Mouse (Mus musculus): Measurements from ENCODE around the gene Nmnat2.
A peak's percentile ranks its signal among the peaks of the same experiment; 100 is the strongest.

Nmnat2 gene

DNA sequence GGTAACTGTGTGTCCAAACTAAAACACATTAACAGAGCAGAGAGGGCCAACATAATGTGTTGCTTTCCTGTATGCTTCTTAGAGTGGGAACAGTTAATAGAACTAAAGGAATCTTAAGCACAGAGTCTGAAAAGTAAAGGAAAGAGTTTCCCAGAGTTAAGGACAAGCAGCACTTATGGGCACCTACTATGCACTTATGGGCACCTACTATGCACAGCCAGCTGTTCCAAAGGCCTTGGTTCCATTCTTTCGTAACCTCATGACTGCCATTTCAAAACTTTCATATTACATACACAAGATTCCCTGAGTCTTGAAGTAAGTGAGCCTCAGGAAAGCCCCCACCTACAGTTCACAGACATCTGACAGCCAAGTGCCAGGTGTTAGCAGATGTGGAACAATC lies 64.3 kb downstream of the Nmnat2 start:
- no peak for DNase-seq (ENCODE audit: low read depth, low spot score)

DNA sequence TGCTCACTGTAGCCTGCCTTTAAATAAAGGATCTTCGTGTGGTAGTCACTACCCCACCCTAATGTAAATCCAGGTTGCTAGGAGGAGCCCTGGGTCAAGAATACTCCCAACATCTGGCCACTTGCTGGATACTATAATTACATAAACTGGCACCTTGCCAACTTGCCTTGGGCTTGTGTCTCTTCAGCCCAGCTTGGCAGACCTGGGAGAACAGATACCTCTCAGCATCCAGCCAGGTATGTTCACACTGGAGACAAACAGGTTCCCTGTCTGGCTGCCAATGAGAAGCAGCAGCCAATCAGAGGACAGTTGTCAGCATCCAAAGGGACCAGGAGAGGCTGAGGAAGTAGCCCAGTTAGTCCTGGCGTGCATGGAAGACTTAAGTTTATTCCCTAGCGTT lies 64.8 kb downstream of the Nmnat2 start:
- DNase-seq (ENCODE audit: low read depth, low spot score): no peak

DNA sequence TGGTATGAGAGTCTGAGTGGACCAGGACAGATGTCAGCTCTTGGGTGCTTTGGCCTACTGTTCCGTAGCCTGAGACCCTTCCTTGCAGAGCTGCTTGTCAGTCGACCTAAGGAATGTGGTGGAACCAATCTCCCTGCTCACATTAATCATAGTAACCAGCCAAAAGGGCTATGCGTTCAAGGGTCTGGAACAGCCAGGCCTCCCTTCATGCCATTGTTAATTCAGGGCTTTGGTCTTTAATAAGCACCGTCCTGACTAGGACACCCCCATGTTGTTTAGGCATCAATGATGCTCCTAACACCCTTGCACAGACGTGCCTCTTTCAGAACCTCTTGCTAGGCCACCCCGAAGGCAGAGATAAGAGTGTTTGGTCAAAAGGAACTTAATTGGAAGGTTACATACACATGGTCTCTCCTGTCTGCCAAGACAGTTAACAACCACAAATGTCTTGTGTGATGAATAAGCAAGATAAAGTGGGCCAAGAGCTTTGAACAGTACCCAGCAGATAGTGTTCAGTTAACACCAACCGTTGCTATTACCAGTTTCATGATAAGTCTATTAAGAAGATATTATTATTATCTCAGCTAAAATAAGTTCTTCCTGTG lies 66.3 kb downstream of the Nmnat2 start:
- DNase-seq (ENCODE audit: low read depth, low spot score): no peak

DNA sequence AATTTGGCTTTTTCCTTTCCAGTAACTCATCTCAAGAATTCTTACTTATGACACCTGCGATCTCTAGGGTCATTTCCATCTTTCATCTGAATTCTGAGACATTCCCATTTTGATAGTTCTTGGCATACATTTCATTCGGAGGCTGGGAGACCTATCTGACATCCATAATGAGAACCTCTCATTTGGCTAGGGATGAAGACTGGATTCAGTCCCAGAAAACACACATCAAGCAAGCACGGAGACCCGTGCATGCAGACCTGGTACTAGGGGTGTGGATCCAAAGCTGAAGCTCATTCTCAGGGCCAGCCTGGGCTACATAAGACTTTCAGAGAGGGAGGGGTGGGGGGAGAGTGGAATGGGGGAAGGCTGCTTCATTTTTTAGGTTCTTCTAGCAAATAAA lies 68.2 kb downstream of the Nmnat2 start:
- no peak for DNase-seq (ENCODE audit: low read depth, low spot score)

DNA sequence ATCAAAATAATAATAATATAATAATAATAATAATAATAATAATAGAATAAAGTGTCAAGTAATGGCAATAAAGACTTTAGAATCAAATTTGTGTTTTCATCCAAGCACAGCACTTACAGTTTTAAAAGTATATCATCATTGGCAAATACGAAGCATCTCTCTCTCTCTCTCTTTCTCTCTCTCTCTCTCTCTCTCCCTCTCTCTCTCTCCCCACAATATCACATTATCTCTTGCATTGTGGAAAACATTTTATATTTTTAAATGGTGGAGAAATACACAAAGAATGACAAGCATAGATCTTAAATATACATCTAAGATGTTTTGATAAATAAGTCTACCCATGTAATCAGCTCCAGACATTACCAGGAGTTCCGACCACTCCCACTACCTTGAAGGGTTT lies 69.1 kb downstream of the Nmnat2 start:
- DNase-seq (ENCODE audit: low read depth, low spot score): no peak

DNA sequence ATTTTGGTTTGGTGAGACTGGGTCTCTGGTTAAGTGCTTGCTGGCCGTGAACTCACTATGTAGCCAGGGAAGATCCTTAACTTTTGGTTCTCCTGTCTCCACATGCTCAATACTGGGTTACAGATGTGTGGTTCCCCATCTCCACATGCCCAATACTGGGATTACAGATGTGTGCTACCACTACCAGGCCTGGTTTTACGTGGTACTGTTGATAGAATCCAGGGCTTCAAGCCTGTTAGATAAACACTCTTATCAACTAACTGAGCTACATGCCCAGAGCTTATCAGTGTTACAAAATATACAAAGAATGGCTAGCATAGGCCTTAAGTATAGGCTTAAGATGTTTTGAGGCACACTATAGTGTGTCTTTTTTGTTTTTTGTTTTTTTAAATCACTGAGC lies 69.7 kb downstream of the Nmnat2 start:
- no peak for DNase-seq (ENCODE audit: low read depth, low spot score)

DNA sequence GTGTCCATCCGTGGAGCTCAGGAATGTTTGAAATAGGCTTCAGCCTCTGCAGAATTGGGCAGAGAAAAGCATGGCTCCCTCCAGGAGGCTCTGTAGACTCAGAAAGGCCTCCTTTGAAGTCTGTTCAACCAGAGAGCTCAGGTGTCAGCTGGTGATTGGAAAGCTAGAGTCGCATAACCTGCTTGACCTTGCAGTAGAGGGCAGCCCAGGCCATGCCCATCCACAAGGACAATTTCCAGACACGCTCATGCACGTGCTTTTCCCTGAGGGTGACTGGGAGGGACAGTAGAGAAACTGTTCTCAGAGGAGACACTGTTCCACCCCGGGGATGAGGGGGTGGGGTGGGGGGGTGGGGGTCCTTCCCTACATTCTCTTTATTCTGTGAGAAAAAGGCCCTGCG lies 76.6 kb downstream of the Nmnat2 start:
- DNase-seq (ENCODE audit: low read depth, low spot score): peak; percentile 86

DNA sequence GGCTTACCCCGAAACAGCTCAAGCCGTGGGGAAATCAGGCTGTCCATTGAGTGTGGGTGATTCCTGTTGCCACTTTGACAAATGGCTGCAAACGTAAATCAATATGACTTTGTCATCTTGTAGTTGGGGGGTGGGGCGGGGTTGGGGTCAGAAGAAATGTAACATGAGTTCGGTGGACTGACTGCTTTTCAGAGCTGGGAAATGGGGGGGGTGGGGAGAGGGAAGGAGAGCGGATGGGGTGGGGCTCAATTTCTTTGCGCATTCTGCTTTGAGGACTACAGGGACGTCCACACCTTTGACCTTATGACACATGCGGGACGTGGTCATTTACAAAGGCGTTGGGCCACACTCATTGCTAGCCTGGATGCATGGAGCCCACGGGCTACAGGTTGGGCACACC lies 77.2 kb downstream of the Nmnat2 start:
- peak; percentile 56 for DNase-seq (ENCODE audit: low read depth, low spot score)

DNA sequence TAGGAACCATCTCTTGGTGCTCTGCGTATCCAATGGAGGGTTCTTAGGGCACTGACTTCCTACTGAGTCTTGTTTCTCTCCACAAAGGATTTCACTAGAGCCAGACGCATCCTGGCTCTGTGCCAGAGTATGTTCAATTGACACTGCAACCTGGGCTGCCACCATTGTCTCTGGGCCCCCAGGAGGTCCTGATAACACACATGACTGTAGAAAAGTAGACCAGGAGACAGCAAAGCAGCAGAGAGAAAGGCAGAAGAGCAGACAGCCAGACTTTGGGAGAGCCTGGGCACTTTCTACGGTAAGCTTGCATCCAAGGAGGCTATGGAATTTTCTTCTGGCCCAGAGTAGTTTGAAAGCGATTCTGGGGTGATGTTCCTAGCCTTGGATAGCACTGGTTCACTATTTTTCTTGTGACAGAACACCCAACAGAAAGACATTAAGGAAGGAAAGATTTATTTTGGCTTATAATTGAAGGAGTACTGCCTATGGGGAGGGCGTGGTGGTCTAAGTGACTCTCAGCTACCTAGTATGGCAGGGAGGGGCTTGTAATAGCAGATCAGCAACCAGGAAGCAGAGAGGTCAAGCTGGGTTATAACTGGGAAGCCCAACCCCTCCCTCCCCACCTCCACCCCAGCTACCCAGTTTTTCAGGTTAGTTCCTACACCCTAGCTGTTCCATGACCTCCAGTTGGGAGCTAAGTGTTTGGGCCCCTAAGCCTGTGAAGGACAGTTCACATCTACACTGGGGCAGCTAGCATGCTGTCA lies 78.5 kb downstream of the Nmnat2 start:
- peak; percentile 93 for DNase-seq (ENCODE audit: low read depth, low spot score)

DNA sequence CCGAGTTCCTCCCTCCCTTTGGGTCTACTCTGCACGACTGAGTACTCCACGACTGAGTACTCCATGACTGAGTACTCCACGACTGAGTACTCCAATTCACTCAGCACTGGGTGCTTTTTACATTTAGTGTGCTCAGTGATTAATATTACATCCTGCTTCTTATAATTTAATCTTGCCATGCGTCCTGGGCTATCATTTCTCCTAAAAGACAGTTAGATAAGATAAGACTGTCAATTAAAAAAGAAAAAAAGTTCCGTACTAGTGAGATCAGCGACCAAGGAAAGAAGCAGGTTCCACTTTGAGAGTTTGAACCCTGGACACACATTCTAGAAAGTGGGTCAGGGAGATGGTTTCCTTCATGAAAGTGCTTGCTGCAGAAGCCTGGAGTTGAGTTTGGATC lies 79.3 kb downstream of the Nmnat2 start:
- DNase-seq (ENCODE audit: low read depth, low spot score): no peak

DNA sequence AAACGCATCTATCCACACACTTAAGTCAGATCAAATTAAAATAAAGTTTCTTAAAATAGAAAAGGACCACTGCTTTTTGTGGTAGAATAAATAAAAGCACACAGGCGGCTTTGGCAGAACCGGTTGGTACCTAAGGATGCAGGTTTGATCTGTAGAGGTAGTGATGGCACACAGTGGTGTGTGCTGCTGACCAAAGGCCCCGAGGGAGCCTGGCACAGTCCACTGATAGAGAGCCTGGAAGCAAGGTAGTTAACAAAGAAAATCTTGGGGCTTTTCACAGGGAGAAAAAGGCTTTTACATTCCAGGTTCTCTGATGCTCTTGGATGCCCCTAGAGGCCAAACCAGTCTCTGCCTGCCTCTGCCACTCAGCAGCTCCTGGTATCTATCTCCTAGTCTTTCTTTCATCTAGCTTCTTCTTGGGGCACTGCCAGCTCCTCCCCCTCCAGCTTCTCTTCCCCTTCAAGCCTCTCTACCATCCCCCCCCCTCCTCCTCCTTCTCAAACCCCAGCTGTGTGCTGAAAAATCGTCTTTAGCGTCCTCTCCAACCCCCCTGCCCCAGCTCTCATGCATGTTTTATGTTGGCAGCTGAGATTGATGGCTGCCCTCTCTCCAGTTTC lies 80.6 kb downstream of the Nmnat2 start:
- DNase-seq (ENCODE audit: low read depth, low spot score): peak; percentile 82

DNA sequence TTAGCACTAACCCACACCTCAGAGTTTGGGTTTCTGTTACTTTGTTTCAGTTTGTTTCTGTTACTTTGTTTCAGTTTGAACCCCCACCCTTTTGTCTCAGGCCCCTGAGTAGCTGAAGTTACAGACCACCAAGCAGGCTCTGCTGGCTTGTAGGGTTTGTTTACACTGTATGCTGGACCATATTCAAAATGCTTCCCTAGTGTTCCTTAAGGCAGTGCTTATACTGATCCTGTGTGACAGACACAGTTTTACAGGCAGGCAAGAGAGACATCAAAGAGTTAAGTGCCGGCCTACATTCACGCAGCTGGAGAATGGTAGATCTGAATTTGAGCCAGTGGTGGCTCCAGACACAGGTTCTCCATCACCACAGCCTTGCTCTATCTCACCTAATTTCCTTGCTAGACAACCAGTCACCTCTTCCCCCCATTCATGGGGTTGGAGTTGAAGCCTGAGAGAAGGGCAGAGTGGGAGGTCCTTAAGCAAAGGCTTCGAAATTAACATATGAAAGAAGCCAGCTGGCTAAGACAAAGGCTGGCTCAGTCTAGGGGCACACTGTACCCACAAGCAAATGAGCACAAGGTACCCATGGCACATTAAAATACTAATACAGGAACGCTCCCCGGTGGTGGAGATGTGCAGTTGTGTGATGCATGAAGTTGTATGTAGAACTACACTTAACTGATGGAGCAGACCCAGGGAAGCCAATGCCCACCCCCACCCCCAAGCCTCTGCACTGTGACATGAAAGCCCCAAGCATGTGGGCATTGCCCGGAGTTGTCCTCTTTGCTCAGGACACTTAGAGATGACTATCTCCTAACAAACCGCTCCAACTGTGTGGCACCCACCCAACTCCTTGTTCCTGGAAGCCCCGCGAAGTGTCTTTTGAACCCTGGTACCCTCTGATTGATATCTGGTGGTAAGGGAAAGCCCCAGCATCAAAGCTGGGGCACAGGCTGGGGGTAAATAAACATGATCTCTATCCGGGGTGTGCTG lies 82.9 kb downstream of the Nmnat2 start:
- peak; percentile 66 for DNase-seq (ENCODE audit: low read depth, low spot score)

DNA sequence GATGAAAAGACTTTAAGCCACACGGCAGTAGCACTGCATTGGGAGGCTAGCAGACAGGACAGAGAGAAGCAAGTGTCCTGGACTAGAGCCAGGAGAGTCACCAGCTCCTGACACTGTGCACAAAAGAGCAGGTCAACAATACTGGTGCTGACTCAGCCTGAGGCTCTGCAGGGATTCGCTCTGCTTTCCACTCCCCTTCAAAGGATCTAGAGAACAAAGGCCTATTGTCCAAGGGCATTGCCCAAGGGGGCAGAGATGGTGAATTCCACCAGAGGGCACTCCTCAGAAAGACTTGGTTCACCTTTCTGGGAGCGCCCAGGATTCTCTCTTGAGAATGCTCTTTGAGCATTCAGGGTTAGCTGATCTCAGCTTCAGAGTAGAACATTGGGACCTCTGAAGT lies 85.3 kb downstream of the Nmnat2 start:
- peak; percentile 96 for DNase-seq (ENCODE audit: low read depth, low spot score)

DNA sequence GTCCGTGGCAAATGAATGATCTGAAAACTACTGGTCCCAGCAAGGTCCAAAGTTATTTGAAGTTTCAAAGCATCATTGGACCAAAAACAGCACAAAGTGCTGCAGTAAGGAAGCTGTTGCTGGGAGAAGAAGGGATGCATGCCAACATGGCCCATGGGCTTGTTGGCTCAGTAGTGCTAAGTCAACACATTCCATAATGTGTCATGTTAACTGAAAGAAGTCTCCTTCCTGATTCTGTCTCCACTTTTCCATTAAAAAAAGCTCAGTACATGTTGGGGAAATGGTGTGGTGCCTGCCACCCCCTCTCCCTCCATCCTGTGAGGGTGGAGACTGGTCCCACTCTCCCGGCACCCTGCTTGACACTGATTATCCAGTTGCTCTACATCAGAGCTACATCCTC lies 86.3 kb downstream of the Nmnat2 start:
- DNase-seq (ENCODE audit: low read depth, low spot score): no peak

DNA sequence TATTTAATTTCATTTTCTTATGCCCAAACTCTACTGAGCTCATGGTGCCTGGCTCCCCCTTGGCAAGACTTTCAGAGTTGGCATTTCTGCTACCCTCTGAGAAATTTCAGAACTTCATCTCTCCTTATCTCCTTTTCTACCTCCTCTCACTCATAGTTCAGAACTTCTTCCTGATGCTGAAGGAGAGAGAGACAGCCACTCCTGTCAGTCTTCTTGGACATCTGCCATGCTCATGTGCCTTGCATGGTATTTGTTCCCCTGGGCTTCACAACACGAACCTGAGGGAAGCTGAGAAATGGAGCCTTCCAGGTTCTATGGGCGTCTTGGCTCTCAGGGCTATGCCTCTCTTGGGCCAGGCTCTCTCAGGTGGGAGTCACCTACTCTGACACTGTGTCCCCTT lies 87.5 kb downstream of the Nmnat2 start:
- DNase-seq (ENCODE audit: low read depth, low spot score): no peak

DNA sequence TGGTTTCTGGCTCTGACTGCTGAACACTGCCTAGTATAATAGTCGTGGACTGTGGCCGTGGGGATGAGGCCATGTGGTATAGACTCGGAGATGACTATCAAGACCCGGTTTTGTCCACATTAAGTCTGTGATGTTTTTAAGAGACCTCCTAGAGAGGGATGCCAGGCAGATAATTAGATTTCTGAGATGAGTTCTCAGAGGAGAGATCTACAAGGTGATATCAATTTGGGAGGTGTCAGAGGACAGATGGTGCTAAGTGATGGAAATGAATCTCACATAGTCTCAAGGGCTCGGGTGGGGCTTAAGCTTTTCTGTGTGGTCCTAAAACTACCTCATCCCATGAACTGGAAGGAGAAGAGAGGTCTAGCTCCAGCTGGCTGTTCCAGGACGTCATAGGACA lies 88.5 kb downstream of the Nmnat2 start:
- no peak for DNase-seq (ENCODE audit: low read depth, low spot score)

DNA sequence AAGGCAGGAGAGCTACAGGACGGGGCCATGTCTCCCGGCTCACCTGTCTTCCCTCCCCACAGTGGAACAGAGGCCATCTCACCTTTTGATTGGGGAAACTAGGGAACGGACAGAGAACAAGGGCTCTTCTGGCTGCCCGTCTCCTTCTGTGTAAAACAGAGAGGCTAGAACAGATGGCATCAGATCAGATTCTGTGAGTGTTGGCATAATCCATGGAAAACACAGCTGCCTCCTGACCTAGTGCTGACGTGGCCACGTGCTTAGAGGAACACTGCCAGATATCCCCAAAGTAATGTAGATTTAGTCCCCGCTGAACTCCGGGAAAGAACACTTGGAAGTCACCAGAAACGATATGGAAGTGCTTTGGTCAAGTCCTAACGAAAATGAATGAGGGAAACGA lies 90.6 kb downstream of the Nmnat2 start:
- DNase-seq (ENCODE audit: low read depth, low spot score): no peak

DNA sequence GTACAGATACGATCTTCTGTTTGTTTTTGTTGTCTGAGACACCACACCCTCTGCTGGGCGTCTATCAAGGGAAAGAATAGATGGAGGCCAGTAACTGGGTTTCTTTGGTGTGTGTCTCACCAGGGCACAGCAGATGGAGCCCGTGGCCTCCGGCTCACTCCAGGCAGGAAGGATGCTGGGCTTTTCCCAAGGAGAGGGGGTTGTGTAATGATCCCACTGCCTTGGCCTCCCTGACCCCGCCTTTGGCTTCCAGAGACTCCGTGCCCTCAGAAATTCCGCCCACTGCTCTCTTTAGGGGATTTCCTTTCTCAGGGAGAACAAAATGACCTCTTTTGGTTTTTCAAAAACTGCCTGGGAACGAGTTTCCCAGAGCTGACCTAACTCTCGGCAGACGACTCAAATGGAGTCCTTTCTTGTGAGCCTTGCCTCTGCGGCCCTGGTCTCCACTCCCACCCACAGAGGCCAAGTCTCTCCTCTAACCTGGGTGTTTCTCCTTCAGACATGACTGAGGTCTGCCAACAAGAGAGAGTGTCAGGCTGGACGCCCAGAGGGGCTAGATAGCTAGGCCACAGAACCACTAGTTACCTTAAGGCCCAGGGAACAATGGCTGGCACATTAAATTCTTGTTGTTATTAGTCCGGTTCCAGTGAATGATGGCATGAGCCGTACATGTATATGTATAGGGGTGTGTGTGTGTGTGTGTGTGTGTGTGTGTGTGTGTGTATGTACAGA lies 93.5 kb downstream of the Nmnat2 start:
- DNase-seq (ENCODE audit: low read depth, low spot score): peak; percentile 75

DNA sequence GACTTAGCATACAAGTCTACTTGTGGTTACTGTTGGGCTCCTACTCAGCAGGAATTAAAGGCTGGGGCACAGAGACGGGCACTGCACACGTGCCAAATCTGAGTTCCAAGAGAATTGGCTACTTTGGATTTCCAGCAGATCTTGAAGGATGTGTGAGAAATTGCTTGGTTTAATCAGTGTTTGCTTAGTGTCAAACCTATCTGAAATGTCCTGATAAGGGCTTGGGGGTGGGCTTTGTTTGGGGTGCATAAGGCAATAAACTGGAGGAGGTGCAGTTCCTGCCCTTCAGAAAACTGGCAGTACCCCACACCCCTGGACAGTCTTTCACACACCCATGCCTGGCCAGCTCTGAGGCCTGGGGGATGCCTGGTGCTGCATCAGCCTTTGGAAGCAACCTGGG lies 94.7 kb downstream of the Nmnat2 start:
- no peak for DNase-seq (ENCODE audit: low read depth, low spot score)

DNA sequence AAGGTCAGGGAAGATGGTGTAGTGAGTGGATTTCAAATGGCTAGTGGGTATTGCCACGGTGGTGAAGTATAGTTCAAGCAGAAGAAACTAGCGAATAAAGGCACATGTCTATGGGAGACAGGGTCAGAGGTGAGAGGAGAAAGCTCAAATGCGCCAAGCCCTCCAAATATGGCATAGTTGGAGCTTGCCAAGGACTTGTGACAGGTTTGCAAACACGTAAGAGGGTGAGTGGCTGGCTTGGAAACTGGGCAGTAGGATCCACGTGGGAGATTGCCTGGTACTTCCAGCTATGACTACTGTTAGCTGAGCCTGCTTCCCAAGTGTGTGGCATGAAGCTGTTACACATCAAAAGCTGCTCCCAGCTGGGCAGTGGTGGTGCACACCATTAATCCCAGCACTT lies 96.7 kb downstream of the Nmnat2 start:
- no peak for DNase-seq (ENCODE audit: low read depth, low spot score)

DNA sequence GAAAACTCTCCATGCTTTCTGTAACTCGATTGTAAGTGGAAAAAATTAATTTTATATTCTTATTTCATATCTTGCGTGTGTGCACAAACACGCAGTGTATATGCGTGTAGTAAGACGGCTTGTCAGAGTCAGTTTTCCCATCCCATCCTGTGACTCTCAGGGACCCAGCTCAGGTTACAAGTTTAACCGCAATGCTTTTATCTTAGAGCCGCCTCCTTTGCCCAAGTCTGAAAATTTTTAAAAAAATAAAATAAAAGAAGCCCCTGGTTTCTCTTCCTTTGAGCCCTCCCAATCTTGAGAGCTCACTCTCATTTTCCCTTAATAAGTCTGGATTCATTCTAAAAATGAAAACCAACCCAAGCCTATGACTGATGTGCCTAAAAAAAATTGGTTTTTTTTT lies 98.8 kb downstream of the Nmnat2 start:
- no peak for DNase-seq (ENCODE audit: low read depth, low spot score)

Measured in R1 (cell line).